Mouse (Mus musculus): ENCODE results near the gene Rhov. TPM values are rescaled to one million over a fixed set of nuclear protein-coding genes. Genes with fewer than 3 reads are reported as not detected.

Rhov gene
- total RNA-seq, 2 experiments from 2014 or later: not detected

GRCm38 (mm10) chr2:119237210-119237870 is 33.7 kb downstream of the Rhov start, which contains the start of gene Spint1:
Spint1 (plus strand) TSS chr2:119237362.
- DNase-seq: peak; percentile 12

GRCm38 (mm10) chr2:119236682-119237209 is 34.3 kb downstream of the Rhov start:
- DNase-seq: no peak

GRCm38 (mm10) chr2:119229775-119230704 is 41.0 kb downstream of the Rhov start, which contains the start of gene Ppp1r14d:
Ppp1r14d (minus strand) TSS chr2:119229906.
- DNase-seq: no peak

Other genes with a start within 250 kb of the Rhov start
- gene Ccdc32, start 241.9 kb downstream of the Rhov start, total RNA-seq (2021): 10 to 100 TPM; 11.6 to 14.6 TPM
- 1 to 10 TPM; 6.0 to 7.0 TPM for gene Rpusd2, start 236.5 kb downstream of the Rhov start, total RNA-seq (2021)
- gene Knl1, start 224.2 kb downstream of the Rhov start, total RNA-seq (2021): 10 to 100 TPM; 21.2 to 21.3 TPM
- 10 to 100 TPM; 16.7 to 18.4 TPM for gene Rad51, start 158.5 kb downstream of the Rhov start, total RNA-seq (2021)
- gene Rmdn3, start 114.2 kb downstream of the Rhov start, total RNA-seq (2021): 10 to 100 TPM; 16.2 to 18.9 TPM
- 1 to 10 TPM; 2.2 to 2.3 TPM for gene Gchfr, start 103.5 kb downstream of the Rhov start, total RNA-seq (2021)
- not detected for gene Gm14137, start 96.8 kb downstream of the Rhov start, total RNA-seq (2021)
- gene Zfyve19, start 62.7 kb downstream of the Rhov start, total RNA-seq (2021): 10 to 100 TPM; 18.8 to 22.3 TPM
- 10 to 100 TPM; 12.1 to 13.2 TPM for gene Dnajc17, start 62.5 kb downstream of the Rhov start, total RNA-seq (2021)
- not detected for gene Ppp1r14d, start 41.4 kb downstream of the Rhov start, total RNA-seq (2021)
- not detected for gene Spint1, start 33.9 kb downstream of the Rhov start, total RNA-seq (2021)
- gene Vps18, start 17.5 kb upstream of the Rhov start, total RNA-seq (2021): 10 to 100 TPM; 13.9 to 14.0 TPM
- 10 to 100 TPM; 19.7 to 20.8 TPM for gene Dll4, start 54.5 kb upstream of the Rhov start, total RNA-seq (2021)
- under 1 TPM; 0.43 to 0.81 TPM for gene Chac1, start 80.0 kb upstream of the Rhov start, total RNA-seq (2021)
- gene Ino80, start 206.4 kb upstream of the Rhov start, total RNA-seq (2021): 10 to 100 TPM; 15.5 to 16.8 TPM

Measured in heart, postnatal 4 days (tissue).